In the genomic region with DNA sequence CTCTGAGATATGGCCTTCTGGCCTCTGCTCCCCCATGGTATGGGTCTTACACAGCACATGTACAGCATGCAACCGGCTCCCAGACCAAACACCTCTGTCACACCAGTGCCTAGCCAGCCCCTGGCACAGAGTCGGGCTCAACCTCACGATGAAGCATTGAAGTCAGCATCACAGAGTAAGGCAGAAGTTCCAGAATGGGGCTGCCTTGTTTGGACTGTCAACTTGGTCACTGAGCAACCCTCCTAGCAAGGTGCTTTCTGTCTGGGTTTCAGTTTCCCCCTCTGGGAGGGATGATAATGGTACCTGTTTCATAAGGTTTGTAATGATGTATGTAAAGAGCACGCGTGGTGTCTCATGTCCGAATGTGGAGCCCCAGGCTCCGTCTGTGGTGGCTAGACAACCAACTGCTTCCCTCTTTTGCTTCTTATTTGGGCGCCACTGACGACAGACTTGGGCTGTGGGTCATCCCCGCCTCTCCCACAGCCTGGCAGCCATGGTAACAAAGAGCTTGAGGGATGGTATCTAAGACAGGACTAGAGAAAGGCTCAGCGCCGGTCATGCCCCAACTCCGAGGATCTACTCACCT, we compare ENCODE assay signal across 12 mouse cellular contexts. TPM values are rescaled to one million over a fixed set of nuclear protein-coding genes. Genes with fewer than 3 reads are reported as not detected.
DNase-seq lines count a peak whose midpoint lies in the region; ATAC-seq lines count a peak whose summit lies in the region.
"Had no signal": no experiment of that assay in that cellular context is flagged by ENCODE, and none has a peak within 500 bp of the region (broad histone marks: within the 10 kb centered on the region; RNA-seq: fewer than 3 reads in every experiment).

No protein-coding gene starts in this region.

- H3K36me3 ChIP-seq in kidney, embryonic 16.5 days (ENCODE audit: insufficient read depth, low read length), result no peaks in the 10 kb centered on the region
- H3K36me3 ChIP-seq in embryonic facial prominence, embryonic 11.5 days (replicated peaks; ENCODE audit: control insufficient read depth, insufficient read depth, low read depth, low read length), result no peaks in the 10 kb centered on the region
- peaks cover 11% of the 10 kb centered on the region for H3K36me3 ChIP-seq in limb, embryonic 10.5 days
- H3K36me3 ChIP-seq in neural tube, embryonic 15.5 days, result no peaks in the 10 kb centered on the region
- H3K36me3 ChIP-seq: liver, embryonic 15.5 days had no signal

- WGBS in kidney, embryonic 16.5 days, result 50% methylated on average over 13 of the region's 13 CpGs
- 51% methylated on average over 13 of the region's 13 CpGs for whole genome bisulfite sequencing in embryonic facial prominence, embryonic 11.5 days
- 47% methylated on average over 13 of the region's 13 CpGs for WGBS in limb, embryonic 10.5 days
- 40% methylated on average over 13 of the region's 13 CpGs for WGBS in neural tube, embryonic 15.5 days

- no peak overlapping the region for H3K4me2 ChIP-seq in kidney, embryonic 16.5 days (replicated peaks; ENCODE audit: low read depth, low read length)
- H3K4me2 ChIP-seq in embryonic facial prominence, embryonic 11.5 days (ENCODE audit: low read depth, low read length), result no peak overlapping the region
- peak overlapping the region; percentile 98 for H3K4me2 ChIP-seq in neural tube, embryonic 15.5 days

- peaks cover 45% of the 10 kb centered on the region for H3K4me1 ChIP-seq in kidney, embryonic 16.5 days (ENCODE audit: insufficient read depth, low read length)
- H3K4me1 ChIP-seq in embryonic facial prominence, embryonic 11.5 days (ENCODE audit: control insufficient read depth, insufficient read depth, low read length), result peaks cover 9% of the 10 kb centered on the region
- H3K4me1 ChIP-seq in limb, embryonic 10.5 days, result peaks cover 76% of the 10 kb centered on the region
- H3K4me1 ChIP-seq in neural tube, embryonic 15.5 days, result peaks cover 41% of the 10 kb centered on the region

- no peak for DNase-seq in kidney, adult 9 months
- DNase-seq in embryonic facial prominence, embryonic 11.5 days (ENCODE audit: low spot score), result no peak
- DNase-seq in limb, embryonic 10.5 days (ENCODE audit: low spot score), result no peak
- DNase-seq in urinary bladder, postnatal 4 days (ENCODE audit: low spot score in 2 of 2), result no peak
- DNase-seq: gastrocnemius, postnatal 25 days; kidney, postnatal 14 days; right cerebral cortex, adult 18-20 months had no signal

- peaks cover 18% of the 10 kb centered on the region for H3K27me3 ChIP-seq in kidney, embryonic 16.5 days (ENCODE audit: insufficient read depth, low read length)
- H3K27me3 ChIP-seq in embryonic facial prominence, embryonic 11.5 days (ENCODE audit: control insufficient read depth, insufficient read depth, low read length), result 0 out of 2 replicates have a peak, but pooled peaks cover 2% of the 10 kb centered on the region
- peaks cover 22% of the 10 kb centered on the region for H3K27me3 ChIP-seq in limb, embryonic 10.5 days (ENCODE audit: low read depth, poor library complexity, severe bottlenecking)
- H3K27me3 ChIP-seq in neural tube, embryonic 15.5 days (replicated peaks), result 0 out of 2 replicates have a peak, but pooled peaks cover 5% of the 10 kb centered on the region

- H3K9me3 ChIP-seq in kidney, embryonic 16.5 days (ENCODE audit: low read length), result no peaks in the 10 kb centered on the region
- H3K9me3 ChIP-seq in embryonic facial prominence, embryonic 11.5 days (replicated peaks; ENCODE audit: control insufficient read depth, low read length), result no peaks in the 10 kb centered on the region
- no peaks in the 10 kb centered on the region for H3K9me3 ChIP-seq in limb, embryonic 10.5 days (replicated peaks)
- no peaks in the 10 kb centered on the region for H3K9me3 ChIP-seq in neural tube, embryonic 15.5 days (replicated peaks)
- H3K9me3 ChIP-seq: liver, embryonic 15.5 days had no signal

- H3K27ac ChIP-seq in kidney, embryonic 16.5 days (ENCODE audit: low read length), result no peak overlapping the region
- H3K27ac ChIP-seq in embryonic facial prominence, embryonic 11.5 days (replicated peaks; ENCODE audit: low read depth, low read length), result no peak overlapping the region
- H3K27ac ChIP-seq in limb, embryonic 10.5 days, result peak overlapping the region; percentile 38; the same call in 1 of the 2 replicates
- no peak overlapping the region for H3K27ac ChIP-seq in neural tube, embryonic 15.5 days (replicated peaks)
- H3K27ac ChIP-seq: liver, embryonic 15.5 days had no signal

- no peak overlapping the region for H3K4me3 ChIP-seq in kidney, embryonic 16.5 days (ENCODE audit: low read length)
- H3K4me3 ChIP-seq in embryonic facial prominence, embryonic 11.5 days (ENCODE audit: low read depth, low read length), result no peak overlapping the region
- peak overlapping the region; percentile 92 for H3K4me3 ChIP-seq in limb, embryonic 10.5 days
- peak overlapping the region; percentile 61; the same call in 1 of the 2 replicates for H3K4me3 ChIP-seq in neural tube, embryonic 15.5 days (replicated peaks)

- no peak for ATAC-seq in kidney, embryonic 16.5 days (ENCODE audit: low FRiP score, low TSS enrichment)
- ATAC-seq in embryonic facial prominence, embryonic 11.5 days (replicated peaks; ENCODE audit: insufficient number of reproducible peaks, low FRiP score, low TSS enrichment, low read depth), result no peak
- ATAC-seq in neural tube, embryonic 15.5 days (ENCODE audit: low FRiP score), result no peak
- no peak for ATAC-seq in activated CD4-positive, CD25-positive, alpha-beta regulatory T cell, adult 4 months
- ATAC-seq in cerebellum, adult (ENCODE audit: insufficient number of reproducible peaks, low FRiP score, low TSS enrichment), result no peak

- H3K9ac ChIP-seq in kidney, embryonic 16.5 days (replicated peaks; ENCODE audit: low read length), result 0 out of 2 replicates have a peak overlapping the region, but pooled peaks have one; percentile 28
- H3K9ac ChIP-seq in embryonic facial prominence, embryonic 11.5 days (replicated peaks; ENCODE audit: low read length), result 0 out of 2 replicates have a peak overlapping the region, but pooled peaks have one; percentile 6
- H3K9ac ChIP-seq in neural tube, embryonic 15.5 days (replicated peaks), result 0 out of 2 replicates have a peak overlapping the region, but pooled peaks have one; percentile 14
- H3K9ac ChIP-seq: liver, embryonic 15.5 days had no signal

RNA-seq across cellular contexts. Expression of a gene that starts 1.0 kb away (rescaled TPM):
- 3.2 and 3.4 TPM in 2 replicates for polyA plus RNA-seq in kidney, embryonic 16.5 days (2015; fragmentation: Nextera tagmentation; extraction: Ambion mirVana)
- polyA plus RNA-seq in embryonic facial prominence, embryonic 11.5 days (2014; fragmentation: Nextera tagmentation; extraction: Ambion mirVana), result 5.6 and 6.0 TPM in 2 replicates
- polyA plus RNA-seq in limb, embryonic 10.5 days (2016; fragmentation: Nextera tagmentation; extraction: Ambion mirVana), result 5.4 and 6.9 TPM in 2 replicates
- polyA plus RNA-seq in neural tube, embryonic 15.5 days (2015; fragmentation: Nextera tagmentation; extraction: Ambion mirVana), result 2.2 and 2.5 TPM in 2 replicates
- polyA plus RNA-seq in activated CD4-positive, CD25-positive, alpha-beta regulatory T cell, adult 4 months (2017; shearing (Covaris generic)), result not detected

RNA-seq across cellular contexts. Expression of a gene that starts 31.1 kb away (rescaled TPM):
- polyA plus RNA-seq in kidney, embryonic 16.5 days (2015; fragmentation: Nextera tagmentation; extraction: Ambion mirVana), result 10.8 and 11.9 TPM in 2 replicates
- 2.2 and 3.0 TPM in 2 replicates for polyA plus RNA-seq in embryonic facial prominence, embryonic 11.5 days (2014; fragmentation: Nextera tagmentation; extraction: Ambion mirVana)
- 4.1 and 7.1 TPM in 2 replicates for polyA plus RNA-seq in limb, embryonic 10.5 days (2016; fragmentation: Nextera tagmentation; extraction: Ambion mirVana)
- polyA plus RNA-seq in neural tube, embryonic 15.5 days (2015; fragmentation: Nextera tagmentation; extraction: Ambion mirVana), result 7.9 and 10.6 TPM in 2 replicates
- 10 to 100 TPM; 37.5 to 92.8 TPM for polyA plus RNA-seq in activated CD4-positive, CD25-positive, alpha-beta regulatory T cell, adult 4 months (2017; shearing (Covaris generic))

RNA-seq across cellular contexts. Expression of a gene that starts 49.1 kb away (rescaled TPM):
- 7.4 and 8.8 TPM in 2 replicates for polyA plus RNA-seq in kidney, embryonic 16.5 days (2015; fragmentation: Nextera tagmentation; extraction: Ambion mirVana)
- polyA plus RNA-seq in embryonic facial prominence, embryonic 11.5 days (2014; fragmentation: Nextera tagmentation; extraction: Ambion mirVana), result 10.5 and 11.4 TPM in 2 replicates
- polyA plus RNA-seq in limb, embryonic 10.5 days (2016; fragmentation: Nextera tagmentation; extraction: Ambion mirVana), result 5.0 and 5.7 TPM in 2 replicates
- 19.3 and 23.1 TPM in 2 replicates for polyA plus RNA-seq in neural tube, embryonic 15.5 days (2015; fragmentation: Nextera tagmentation; extraction: Ambion mirVana)
- 1 to 10 TPM; 3.5 to 3.6 TPM for polyA plus RNA-seq in activated CD4-positive, CD25-positive, alpha-beta regulatory T cell, adult 4 months (2017; shearing (Covaris generic))

Comparison
In these comparisons a context has a peak if more than half of its experiments do, and no peak if none do; other contexts are left out.
1. H3K4me3 ChIP-seq: peak in limb, embryonic 10.5 days (single experiment) and neural tube, embryonic 15.5 days (single experiment); none in kidney, embryonic 16.5 days (single experiment) and embryonic facial prominence, embryonic 11.5 days (single experiment).
2. Peak in every context shown above with its lines, with median percentiles within 50 percentile points of each other: H3K9ac ChIP-seq.